Mouse (Mus musculus): Measurements from ENCODE around the gene Cytip.

Gene Cytip

DNA sequence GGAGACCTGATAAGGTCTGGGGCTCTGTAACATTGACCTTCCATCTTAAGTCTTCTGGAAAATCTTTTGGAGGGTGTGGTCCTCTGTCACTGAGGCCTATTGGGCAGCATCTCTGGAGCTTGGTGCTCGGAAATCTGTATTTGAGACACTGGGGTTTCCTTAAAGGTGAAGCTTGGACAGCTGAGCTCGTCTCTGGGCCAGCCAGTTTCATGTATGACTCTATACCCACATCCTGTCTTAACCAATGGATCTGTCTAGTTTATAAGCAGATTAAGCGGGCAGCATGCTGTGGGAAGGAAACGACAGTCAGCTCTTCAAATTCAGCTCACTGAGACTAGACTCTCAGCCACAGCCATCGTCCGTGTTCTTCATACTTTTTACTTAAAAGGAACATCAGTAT lies 88.3 kb downstream of the Cytip start:
- no peak for DNase-seq (ENCODE audit: low spot score)

- no peak for DNase-seq (ENCODE audit: low spot score)
These were observed 100.5 kb downstream of the Cytip start for GRCm38 (mm10) chr2:58094818-58095217.

- no peak for DNase-seq (ENCODE audit: low spot score)
These were observed 108.9 kb downstream of the Cytip start for GRCm38 (mm10) chr2:58086420-58086819.

- DNase-seq (ENCODE audit: low spot score): no peak
These were observed 115.5 kb downstream of the Cytip start for GRCm38 (mm10) chr2:58079849-58080248.

Measured in testis, postnatal 10 days (tissue).